Mouse (Mus musculus): ENCODE data around the gene Slc16a11.
"Not testable (repeated sequence)": the region's sequence is repeated elsewhere in the genome, so short reads cannot be mapped to it uniquely, and the experiment has no call there.

Gene Slc16a11

DNA sequence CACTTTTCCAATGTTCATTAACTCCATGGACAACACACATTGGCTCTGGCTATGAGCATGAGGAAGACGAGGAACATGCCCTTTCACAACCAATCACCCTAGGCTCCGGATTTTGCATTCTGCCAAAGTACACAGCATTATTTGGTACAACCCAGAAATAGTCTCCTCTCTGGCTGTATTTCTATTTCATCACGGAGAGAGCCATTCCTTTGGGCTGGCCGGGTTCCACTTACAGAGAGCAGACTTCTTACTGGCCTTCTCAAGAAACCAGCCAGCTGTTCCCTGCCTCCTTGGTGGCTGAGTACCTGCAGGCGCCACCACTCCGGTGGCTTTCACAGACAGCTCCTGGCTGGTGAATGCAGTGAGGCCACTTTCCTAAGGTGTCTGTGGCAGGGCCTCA lies at the start of gene Slc16a11:
Slc16a11 (plus strand) TSS at position 330 of the 400 bp plus-strand sequence.
- no peak for DNase-seq (ENCODE audit: extremely low spot score, low read depth, low spot score)

DNA sequence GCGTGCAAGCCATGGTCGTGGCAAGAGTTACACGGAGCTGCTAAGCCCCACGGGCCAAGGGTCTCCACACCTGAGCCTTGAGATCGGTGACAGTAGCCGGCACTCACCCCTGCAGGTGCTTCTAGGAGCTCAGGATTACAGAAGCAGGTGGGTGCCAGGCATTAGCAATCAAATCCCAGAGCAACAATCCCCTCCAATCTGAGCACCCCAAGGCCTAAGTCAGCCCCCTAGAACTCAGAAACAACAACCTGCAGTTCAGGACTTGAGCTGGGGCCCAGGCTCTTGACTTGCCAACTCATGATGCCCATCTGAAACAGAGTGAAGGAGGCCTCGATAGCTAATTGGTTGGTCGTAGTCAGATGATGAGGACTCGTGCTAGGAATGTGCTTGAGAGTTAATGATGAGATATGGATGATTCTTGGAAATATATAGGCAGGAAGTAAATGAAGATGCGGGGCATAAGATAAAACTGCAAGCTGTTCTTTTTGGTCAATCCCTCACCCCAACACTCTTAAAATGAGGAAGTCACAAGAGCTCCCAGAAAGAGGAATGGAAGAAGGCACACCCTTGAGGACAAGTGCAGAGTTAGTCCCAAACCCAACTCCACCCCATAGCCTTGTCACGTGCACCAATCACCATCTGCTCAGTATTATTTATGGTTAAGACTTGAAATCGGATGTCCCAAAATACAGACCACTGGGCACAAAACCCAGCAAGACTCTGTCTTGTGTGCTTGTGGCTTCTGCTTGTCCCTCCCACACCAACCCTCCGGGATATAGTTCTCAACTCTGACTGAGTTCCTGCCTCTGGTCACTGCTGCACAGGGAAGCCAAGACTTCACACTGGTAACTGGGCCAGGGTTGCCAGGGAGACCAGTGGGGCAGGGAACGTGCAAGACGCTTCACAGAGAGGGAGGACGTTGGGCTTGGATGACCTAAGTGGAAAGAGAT lies 46.3 kb upstream of the Slc16a11 start:
- no peak for DNase-seq (ENCODE audit: extremely low spot score, low read depth, low spot score)

- no peak for DNase-seq (ENCODE audit: extremely low spot score, low read depth, low spot score)
These were observed 44.4 kb upstream of the Slc16a11 start for GRCm38 (mm10) chr11:70168136-70168535.

DNA sequence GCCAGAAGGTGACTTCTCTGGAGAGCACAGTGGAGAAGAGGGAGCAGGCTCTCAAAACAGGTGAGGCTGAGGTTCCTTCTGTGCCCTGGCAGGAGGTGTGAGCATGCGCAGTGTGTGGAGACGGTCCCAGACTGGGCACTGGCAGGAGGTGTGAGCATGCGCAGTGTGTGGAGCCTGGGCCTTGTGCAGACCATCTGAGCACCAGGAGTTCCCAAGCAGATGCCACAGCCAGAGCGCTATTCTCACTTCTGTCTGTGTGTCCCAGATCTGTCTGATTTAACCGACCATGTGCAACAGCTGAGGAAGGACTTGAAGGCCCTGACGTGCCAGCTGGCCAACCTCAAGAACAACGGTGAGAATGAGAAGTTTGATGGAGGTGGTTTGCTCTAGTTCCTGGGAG lies 43.1 kb upstream of the Slc16a11 start:
- not testable (repeated sequence) for DNase-seq (ENCODE audit: extremely low spot score, low read depth, low spot score)

DNA sequence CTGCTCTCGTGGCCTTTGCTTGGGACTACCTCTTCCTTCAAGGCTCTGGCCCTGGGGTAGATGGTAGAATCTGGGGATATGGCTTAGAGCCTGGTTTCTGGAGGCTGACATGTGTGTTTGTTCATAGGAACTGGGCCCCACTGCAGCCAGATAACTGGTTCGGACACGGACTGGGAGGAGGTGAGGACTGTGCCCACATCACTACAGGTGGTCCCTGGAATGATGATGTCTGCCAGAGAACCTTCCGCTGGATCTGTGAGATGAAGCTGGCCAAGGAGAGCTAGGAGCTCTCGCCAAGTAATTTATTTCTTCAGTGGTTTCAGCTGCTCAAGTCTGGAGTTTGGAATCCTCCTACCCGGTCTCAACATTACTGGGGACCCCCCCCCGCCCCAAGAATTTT lies 42.3 kb upstream of the Slc16a11 start:
- DNase-seq (ENCODE audit: extremely low spot score, low read depth, low spot score) = no peak

DNA sequence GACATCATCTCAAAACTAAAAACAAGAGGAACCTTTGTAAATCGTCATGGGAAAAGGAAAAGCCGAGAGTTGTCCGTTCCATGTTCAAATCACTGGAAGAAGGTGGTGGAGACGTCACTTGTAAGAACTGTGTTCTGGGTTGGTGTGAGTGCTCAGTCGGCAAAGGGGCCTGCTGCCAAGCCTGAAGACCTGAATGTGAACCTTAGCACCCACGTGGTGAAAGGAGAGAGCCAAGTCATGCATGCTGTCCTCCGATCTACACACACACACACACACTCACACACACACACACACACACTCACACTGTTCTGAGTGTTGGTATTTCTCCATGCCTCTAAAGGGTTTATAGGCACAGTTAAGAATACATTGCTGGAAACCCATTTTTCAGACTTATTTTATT lies 41.4 kb upstream of the Slc16a11 start:
- DNase-seq (ENCODE audit: extremely low spot score, low read depth, low spot score) = no peak

DNA sequence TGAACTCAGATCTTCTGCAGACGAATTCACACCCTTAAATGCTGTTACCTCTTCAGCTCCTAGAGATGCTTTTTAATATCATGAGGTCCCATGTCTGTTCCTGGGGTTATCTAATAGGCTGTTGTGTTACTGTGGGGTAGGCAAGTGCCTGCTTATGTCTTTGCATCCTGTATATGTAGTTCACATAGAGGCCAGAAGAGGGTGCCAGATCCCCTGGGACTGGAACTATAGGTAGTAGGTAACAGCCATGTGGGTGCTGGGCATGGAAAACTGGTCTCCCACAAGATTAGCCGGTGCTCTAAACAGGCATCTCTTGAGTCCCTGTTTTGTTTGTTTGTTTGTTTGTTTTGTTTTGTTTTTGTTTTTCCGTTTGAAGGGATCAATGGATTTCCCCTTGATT lies 40.7 kb upstream of the Slc16a11 start:
- DNase-seq (ENCODE audit: extremely low spot score, low read depth, low spot score) = no peak

- DNase-seq (ENCODE audit: extremely low spot score, low read depth, low spot score) = no peak
These were observed 40.3 kb upstream of the Slc16a11 start for GRCm38 (mm10) chr11:70172298-70172697.

GRCm38 (mm10) chr11:70174491-70174890 lies 38.1 kb upstream of the Slc16a11 start:
- DNase-seq (ENCODE audit: extremely low spot score, low read depth, low spot score) = no peak

- DNase-seq (ENCODE audit: extremely low spot score, low read depth, low spot score) = no peak
These were observed 34.9 kb upstream of the Slc16a11 start for GRCm38 (mm10) chr11:70177647-70178046.

- no peak for DNase-seq (ENCODE audit: extremely low spot score, low read depth, low spot score)
These were observed 34.2 kb upstream of the Slc16a11 start for GRCm38 (mm10) chr11:70178311-70178710.

- DNase-seq (ENCODE audit: extremely low spot score, low read depth, low spot score) = no peak
These were observed 33.8 kb upstream of the Slc16a11 start for GRCm38 (mm10) chr11:70178756-70179155.

GRCm38 (mm10) chr11:70179401-70179800 lies 33.2 kb upstream of the Slc16a11 start:
- DNase-seq (ENCODE audit: extremely low spot score, low read depth, low spot score) = peak; percentile 10

- no peak for DNase-seq (ENCODE audit: extremely low spot score, low read depth, low spot score)
These were observed 32.1 kb upstream of the Slc16a11 start for GRCm38 (mm10) chr11:70180496-70180895.

GRCm38 (mm10) chr11:70185120-70185519 lies 27.4 kb upstream of the Slc16a11 start:
- DNase-seq (ENCODE audit: extremely low spot score, low read depth, low spot score) = no peak

GRCm38 (mm10) chr11:70189319-70190134 lies 23.0 kb upstream of the Slc16a11 start:
- no peak for DNase-seq (ENCODE audit: extremely low spot score, low read depth, low spot score)

GRCm38 (mm10) chr11:70191188-70191587 lies 21.4 kb upstream of the Slc16a11 start:
- DNase-seq (ENCODE audit: extremely low spot score, low read depth, low spot score) = no peak

DNA sequence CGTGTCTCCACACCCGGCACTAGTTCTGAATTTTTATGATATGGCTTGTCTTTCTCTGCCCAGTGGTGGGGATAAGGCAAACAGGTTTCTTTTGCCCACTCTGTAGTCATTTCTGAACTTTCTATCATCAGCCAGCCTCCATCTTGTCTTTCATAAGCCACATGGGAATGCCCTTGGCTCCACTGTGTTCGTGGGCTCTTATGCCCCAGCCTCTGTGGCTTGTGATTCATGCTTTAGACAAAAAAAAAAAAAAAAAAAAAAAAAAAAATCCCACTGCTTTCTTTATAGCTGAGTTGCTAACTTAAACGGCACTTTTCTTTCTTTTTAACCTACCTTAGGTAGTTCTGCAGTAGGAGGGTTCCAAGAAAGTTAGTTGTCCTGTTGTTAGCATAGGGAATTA lies 20.4 kb upstream of the Slc16a11 start:
- DNase-seq (ENCODE audit: extremely low spot score, low read depth, low spot score) = no peak

GRCm38 (mm10) chr11:70193354-70194285 lies 18.9 kb upstream of the Slc16a11 start:
- DNase-seq (ENCODE audit: extremely low spot score, low read depth, low spot score) = no peak

- no peak for DNase-seq (ENCODE audit: extremely low spot score, low read depth, low spot score)
These were observed 14.2 kb upstream of the Slc16a11 start for GRCm38 (mm10) chr11:70198332-70198731.

GRCm38 (mm10) chr11:70199107-70199506 lies 13.4 kb upstream of the Slc16a11 start:
- DNase-seq (ENCODE audit: extremely low spot score, low read depth, low spot score) = no peak

Measured in hindlimb bud, embryonic 11.5 days (tissue).